Mouse (Mus musculus): ENCODE data around the gene Txndc12.

The Txndc12 gene

DNA sequence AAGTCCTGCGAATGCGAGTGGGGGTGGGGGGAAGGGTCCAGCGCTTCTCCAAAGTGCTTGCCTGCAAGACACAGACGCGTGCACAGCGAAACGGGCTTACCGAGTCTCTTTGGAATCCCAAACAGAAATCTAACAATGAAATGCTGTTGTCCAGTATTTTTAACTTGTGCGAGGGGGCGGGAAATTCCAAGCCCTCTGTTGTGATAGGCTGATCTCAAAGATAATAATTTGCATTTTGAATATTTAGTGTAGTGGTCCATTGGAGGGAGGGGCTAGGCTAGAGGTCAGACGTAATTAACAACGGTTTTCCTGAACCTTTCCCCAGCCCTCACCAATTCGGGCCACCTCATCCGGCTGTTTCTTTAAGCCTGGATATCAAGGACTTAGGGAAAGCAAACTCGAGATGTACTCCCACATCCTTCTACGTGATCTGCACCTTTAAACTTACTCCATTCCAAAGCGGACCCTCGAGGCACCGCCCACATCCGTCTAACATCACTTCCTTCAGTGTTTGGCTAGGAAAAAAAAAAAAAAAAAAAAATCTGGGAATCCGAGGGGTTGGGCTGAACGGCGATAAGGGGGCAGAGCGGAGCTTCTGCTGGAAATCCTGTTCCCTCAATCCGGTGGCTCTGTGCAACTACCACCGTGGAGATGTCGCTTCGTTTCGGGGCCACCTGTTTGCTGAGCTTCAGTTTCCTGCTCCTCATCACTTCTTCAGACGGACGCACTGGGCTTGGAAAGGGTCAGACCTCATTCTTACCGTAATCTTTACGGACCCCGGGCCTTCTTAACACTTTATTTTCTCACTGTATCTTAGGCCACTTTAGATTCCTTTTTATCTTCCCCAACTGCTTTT lies at the start of gene Txndc12:
Gene Txndc12, plus strand, starts transcription at position 487 of the 856 bp plus-strand sequence.
- peak; percentile 62 to 71 for DNase-seq (ENCODE audit: low spot score in 2 of 2)

DNA sequence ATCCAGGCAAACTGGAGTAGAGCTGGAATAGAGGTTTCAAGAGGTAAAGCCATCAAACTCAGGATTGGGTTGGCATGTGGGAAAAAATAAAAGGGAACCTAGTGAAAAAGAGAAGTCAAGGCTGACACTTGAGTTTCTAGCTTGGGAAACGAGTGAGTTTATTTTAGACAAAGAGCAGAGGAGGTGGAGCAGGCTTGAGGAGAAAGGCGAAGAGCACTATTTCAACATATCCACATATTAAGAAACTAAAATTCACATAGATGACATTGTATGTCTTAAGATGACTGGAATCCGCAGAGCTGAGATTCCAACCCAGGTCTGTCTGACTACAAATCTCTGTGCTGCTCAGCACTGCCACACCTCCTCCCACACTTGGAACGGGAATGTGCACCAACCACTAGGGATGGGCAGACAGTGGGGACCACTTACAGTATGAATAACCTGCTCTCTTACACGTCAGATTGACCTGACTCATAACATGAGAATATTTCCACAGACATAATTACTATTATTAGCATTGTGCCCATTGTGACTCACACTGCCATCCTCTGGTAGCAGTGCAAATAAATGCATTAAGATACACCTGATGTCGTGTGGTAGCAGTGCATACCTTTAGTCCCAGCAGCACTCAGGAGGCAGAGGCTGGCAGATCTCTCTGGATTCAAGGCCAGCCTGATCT lies 45.0 kb upstream of the Txndc12 start:
- no peak for DNase-seq (ENCODE audit: low spot score in 2 of 2)

DNA sequence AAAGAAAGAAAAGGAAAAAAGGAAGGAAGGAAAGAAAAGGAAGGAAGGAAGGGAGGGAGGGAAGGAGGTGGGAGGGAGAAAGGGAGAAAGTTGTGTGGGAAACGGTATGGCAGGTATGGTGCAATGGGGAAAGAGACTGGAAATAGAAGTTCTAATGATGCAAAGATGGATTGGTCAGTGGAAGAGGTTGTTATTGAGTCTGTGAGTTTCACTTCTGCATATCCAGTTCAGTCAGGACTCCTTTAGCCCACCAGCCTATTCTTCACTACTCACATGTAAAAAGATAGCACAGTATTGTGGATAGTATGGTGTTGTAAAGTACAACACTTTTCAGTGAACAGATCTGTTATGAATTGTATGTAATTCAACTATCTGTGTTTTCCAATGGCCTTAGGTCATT lies 43.9 kb upstream of the Txndc12 start:
- DNase-seq (ENCODE audit: low spot score in 2 of 2) = no peak

DNA sequence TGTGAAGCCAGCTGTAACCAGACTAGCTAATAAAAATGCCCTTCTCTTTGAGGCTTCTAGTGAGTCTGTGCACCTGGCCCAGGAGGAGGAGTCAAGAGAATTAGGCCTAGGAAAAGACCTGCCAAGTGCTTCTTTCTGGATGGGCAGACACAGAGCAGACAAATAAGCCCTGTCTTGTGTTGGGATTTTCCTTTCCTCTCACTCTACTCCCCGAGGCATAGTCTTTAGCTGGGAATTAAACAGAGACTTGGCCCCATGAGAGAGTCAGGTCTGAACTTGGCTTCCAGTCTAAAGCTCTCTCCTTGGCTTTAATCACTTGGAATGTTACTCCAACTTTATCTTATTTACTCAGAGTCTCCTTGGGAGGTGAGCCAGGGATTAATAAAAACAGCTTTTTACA lies 40.5 kb upstream of the Txndc12 start:
- no peak for DNase-seq (ENCODE audit: low spot score in 2 of 2)

DNA sequence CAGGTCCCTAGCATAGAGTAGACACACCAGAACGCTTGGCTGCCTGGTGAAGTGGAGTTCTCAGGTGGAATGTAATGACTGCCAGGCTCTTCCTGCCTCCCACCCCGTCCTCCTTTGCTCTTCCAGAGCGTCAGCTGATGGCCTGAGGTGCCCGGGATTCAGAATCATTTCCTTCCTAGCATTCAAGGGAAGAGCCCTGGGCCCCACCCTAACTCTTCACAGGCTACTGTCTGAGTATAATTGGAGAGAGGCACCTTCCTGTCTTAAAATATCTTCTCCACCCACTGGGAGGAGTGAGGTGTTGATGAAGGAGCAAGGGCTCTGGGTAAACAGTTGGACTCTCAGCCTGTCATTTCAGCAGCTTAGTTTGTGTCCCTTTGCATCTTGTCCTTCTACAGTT lies 37.7 kb upstream of the Txndc12 start:
- no peak for DNase-seq (ENCODE audit: low spot score in 2 of 2)

DNA sequence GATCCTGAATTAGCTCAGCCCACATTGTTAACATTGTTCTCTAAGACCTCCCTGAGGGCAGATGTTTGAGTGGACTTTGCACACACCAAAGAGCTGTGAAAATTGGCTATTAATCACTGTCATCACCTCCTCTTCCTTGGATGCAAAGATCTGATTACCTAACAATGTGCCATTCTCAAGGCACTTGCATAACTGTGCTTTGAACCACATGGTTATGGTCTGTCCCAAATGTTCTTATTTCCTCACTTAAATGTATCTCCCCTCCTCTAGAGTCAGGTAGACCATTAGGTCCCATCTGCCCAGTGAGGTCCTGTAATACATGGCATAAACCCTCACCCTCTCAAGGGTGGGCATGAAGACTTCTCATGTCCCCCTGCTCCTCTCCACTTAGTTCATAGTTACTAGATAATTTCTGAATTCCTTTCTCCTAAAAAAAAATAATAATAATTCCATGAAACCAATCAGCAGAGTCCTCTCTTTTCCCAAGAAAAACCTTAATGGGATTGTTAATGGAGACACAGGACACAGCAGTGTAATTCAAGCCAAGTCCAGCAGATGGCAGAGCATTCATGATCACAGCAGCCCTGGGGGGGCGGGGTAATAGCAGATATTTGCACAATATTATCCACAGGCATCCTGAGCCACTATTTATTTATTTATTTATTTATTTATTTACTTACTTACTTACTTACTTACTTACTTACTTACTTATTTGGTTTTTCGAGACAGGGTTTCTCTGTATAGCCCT lies 36.1 kb upstream of the Txndc12 start:
- DNase-seq (ENCODE audit: low spot score in 2 of 2) = peak; percentile 62 to 70

DNA sequence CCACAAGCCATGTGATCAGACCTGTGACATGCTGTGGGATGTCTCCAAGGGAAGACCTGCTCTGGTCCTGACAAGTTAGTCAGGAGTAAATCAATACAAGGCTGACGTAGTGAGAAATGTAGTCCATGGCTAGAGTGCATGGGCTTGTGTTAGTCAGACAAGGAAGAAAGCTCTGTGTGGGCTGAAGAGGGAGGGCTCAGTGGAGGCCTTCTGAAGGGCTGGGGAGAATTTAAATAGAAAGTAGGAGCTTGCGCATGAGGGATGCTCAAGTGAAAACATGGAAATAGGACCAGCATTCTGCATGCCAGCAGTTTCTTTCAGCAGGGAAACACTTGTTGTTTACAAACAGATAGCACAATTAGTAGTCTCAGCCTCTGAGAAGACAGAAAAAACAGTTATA lies 30.9 kb upstream of the Txndc12 start:
- DNase-seq (ENCODE audit: low spot score in 2 of 2) = no peak

DNA sequence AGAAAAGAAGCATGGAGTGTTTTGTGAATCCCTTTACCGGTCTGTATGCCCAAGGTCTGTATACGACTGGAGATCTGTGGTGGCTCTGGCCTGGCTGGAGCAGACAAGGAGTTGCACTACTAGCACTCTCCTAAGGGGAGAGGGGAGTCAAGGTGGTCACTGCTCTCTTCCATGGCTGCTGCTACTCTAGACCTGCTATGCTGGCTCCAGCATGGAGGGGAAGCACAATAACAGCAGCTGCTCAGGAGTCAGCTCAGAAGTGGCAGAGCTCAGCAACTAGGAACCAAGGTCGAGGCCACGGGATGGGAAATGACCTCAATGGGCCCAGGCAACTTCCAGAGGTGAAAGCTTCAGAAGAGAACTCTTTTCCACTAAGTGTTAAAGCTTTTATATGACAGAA lies 23.3 kb upstream of the Txndc12 start:
- no peak for DNase-seq (ENCODE audit: low spot score in 2 of 2)

DNA sequence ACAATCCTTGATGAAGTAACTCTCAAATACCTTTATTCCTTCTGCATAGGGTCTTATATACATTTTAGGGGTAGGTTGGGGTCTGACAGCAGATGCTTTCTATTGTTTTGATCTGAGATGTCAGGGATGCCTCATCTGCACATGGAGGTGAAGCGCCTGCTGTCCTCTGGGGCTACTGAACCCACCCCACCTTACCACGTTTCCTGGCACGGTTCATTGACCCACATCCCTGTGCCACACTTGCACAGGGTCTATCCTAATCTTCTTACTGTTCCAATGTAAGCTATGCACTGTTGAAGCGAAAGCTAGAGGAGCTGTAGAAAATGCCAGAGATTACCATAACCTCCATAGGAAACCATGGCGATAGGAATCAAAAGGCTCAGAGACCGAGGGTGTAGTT lies 22.9 kb upstream of the Txndc12 start:
- no peak for DNase-seq (ENCODE audit: low spot score in 2 of 2)

DNA sequence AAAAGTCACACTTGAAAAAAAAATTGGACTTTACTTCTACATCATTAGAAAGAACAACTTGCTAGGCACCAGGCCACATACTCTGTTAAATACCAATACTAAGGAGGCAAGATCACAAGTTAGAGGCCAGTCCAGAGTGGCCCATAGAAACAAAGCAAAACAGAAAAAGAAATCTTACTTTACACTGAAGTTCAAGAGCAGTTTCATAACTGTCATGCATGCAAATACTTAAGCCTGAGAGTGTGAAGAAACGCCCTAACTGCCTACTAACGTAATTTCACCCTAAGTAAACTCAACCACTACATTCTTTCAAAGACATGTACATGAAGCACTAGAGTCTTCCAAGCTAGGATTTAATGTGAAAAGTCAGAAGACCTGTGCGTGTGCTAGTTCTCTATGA lies 8.7 kb upstream of the Txndc12 start:
- no peak for DNase-seq (ENCODE audit: low spot score in 2 of 2)

DNA sequence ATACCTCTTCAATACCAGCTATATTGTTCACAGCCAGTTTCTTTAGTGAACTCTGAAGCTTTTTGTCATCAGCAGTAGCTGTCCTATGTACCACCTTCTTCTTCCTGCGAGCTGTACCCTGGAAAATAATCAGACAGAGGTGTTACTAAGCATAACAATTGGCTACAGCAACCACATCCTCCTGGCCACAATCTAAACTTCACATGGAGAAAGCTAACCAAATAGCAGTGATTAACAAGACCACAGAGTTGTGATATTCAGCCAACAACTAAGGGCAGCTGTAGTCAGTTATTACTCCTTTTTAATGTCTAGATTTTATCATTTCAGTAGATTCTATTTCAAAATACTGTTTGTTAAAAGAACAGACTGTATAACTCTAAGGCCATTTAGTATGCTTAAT lies 8.3 kb upstream of the Txndc12 start:
- no peak for DNase-seq (ENCODE audit: low spot score in 2 of 2)

DNA sequence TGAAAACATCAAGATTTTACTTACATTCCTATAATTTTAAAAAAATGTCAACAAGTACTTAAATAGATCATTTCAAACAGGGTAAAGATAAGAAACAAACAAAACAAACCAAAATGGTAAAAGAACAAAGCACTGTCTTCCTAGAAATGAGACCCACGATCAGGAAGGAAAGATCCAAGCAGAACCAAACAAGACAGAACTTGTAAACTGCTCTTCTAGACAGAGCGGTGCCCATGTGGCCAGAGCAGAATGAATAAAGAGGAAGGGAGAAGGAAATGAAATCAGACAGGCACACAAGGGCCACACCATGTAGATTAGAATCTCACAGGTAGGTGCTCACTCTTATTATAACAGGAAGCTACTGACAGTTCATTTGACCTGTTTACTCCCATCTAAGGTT lies 7.8 kb upstream of the Txndc12 start:
- no peak for DNase-seq (ENCODE audit: low spot score in 2 of 2)

DNA sequence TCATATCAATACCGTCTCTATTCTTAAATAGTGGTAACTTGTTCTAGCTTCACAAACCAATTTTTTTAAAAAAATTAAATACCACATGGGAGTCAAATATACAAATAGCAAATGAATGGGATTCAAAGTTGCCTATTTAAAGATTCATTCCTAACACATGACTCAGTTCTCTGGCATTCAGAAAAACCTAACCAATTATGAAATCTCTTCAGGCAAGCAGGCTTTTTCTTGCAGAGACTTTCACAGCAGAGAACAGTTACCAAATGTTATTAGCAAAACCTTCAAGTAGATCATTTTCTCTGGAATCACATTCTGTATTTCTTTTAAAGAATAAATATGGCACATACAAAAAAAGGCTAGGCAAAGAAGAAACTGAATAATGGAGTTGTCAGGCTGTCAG lies 3.7 kb upstream of the Txndc12 start:
- DNase-seq (ENCODE audit: low spot score in 2 of 2) = no peak

DNA sequence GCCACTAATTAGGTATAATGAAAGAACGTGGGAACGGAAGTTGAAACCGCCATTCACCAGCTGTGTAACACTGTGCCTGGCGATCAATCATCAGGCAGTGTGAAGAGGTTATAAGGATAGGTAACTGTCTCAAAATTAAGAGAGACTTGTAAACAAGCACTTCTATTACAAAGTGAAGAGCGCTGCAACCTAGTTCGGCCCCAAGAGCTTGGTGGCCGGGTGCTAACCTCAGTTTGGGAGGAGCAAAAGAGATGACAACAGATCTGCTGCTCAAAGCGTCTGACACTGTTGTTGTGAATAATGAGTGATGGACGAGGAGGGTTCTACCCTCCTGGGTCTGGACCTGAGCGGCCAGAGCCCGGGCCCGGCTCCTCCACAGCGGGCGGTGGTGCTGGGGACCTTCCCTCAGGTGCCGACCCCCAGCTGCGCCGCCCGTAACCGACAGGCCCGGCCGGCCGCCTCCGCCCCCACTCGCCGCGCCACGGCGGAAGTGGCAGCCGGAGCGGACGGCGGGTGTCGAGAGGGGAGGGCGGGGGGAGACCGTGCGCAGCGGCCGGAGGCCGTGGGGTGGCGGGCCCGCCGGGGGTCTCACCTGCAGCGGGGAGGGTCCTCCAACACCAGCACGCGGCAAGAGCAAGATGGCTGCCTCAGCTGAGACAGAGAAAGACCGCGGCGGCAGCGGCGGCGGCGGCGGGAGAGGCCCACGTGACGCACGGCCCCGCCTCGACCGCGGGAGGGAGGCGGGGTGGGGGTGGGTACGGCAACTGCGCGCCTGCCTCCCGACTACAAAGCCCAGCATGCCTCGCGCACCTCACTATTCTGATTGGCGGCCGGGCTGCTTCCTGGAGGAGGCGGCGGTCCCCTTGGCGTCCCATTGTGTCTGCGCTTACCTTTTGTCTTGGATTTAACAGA lies 1.2 kb upstream of the Txndc12 start, which contains the start of gene Btf3l4:
Gene Btf3l4, minus strand, starts transcription at position 699 of the 912 bp plus-strand sequence.
- DNase-seq (ENCODE audit: low spot score in 2 of 2) = peak; percentile 72 to 74

DNA sequence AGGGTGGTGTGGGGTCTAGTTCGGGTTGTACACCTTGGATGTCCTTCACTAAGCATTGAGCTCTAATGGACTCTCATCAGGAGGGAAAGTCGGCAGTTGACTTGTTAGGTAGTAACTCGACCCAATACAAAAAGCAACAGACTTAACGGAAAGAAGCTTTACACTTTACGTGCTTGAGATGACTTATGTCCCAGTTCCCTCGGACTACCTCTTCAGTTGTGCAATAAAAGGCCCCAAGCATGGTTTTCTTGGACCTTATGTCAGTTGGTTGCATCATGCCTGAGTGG lies 630 bp upstream of the Txndc12 start:
- DNase-seq (ENCODE audit: low spot score in 2 of 2) = no peak

DNA sequence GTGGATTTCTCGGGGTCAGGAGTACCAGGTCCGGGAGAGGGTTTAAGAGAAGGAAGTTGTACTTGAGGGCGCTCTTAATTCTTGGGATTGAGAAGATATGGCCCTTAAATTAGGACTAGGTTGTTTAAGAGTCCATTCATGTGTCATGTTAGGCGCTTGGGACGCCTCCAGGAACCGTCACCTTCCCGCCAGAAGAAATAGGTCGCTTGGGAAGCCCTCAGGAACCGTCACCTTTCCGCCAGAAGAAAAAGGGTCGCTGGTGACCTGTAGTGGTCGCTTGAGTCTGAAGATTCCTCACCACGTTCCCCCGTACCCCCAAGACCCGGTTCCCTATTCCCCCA lies 540 bp downstream of the Txndc12 start:
- no peak for DNase-seq (ENCODE audit: low spot score in 2 of 2)

DNA sequence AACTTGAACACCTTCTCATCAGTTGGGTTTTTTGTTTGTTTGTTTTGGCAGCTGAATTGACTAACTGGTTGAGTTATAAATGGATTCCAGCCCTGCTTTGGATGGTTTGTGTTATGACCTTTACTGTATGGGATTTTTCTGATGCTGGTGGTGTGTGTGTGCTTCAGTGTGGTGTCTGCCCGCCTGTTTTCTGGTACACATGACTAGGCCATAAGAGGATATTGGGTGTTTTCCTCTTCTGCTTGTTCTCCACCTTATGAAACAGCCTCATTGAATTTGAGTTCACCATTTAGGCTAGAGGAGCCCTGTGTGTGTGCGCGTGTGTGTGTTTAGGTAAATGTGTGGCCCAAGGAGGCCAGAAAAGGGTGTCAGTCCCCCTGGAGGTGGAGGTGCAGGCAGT lies 1.1 kb downstream of the Txndc12 start:
- no peak for DNase-seq (ENCODE audit: low spot score in 2 of 2)

DNA sequence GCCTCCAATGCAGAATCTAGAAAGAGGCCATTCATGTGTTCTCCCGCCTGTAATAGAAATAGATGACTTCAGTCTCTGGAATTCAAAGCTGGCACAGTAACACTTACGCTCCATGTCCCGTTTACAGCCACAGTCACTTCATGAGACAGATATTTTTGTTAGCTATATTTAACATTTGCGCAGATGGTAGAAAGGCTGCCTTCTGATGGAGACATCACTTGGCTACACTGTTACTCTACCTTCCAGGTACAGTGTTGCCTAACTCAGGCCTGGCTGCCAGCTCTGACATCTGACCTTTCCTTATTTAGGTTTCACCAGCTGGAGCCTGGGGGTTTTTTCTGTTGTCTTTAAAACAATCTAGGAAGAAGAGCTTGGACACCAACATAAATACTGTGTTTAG lies 3.6 kb downstream of the Txndc12 start:
- DNase-seq (ENCODE audit: low spot score in 2 of 2) = no peak

DNA sequence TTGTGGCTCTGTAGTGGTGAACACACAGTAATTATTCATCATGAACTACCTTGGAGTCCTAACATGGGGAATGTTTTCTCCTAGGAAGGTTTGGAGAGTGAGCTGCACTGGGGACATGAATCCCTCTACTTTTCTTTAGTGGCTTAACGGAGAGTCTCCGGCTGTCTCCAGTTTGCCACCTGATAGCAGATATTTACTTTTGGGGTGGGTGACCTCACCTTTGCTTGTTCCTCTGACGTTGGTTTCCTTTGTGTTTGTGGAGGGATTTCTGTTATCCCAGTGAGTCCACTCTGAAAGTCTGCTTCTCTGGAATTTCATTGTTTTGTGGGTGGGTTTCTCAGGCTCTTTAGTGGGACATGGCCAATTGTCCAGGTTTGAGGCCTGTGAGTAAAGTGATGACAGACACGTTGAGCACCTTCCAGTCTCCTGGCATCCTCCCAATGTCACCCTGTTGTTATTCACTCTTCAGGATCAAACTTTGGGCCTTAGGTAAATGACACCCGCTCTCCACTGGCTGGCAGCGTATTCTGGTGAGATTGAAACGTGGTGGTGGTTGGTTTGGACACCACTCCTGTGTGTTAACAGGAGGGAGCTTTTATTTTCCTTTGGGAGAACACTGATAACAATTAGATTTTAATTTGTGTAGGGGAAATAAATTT lies 7.6 kb downstream of the Txndc12 start:
- no peak for DNase-seq (ENCODE audit: low spot score in 2 of 2)

DNA sequence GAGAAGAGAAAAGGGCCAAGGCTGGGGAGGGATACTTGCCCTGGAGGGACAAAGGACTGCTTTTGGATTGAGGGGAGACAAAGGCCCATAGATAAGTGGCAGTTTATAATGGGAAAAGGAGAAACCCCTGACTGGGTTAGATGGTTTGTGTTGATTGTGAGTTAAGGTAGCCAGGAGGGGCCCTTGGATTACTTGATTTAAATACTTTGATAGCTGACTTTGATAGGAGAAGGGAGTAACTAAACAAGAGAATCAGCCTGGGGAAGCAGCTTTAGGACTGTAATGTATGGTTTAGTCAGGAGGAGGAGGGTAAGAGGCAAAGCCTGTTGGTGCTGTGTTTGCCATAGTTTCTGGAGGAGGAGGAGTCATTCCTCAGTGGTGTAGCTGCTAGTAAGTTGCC lies 8.9 kb downstream of the Txndc12 start:
- no peak for DNase-seq (ENCODE audit: low spot score in 2 of 2)

DNA sequence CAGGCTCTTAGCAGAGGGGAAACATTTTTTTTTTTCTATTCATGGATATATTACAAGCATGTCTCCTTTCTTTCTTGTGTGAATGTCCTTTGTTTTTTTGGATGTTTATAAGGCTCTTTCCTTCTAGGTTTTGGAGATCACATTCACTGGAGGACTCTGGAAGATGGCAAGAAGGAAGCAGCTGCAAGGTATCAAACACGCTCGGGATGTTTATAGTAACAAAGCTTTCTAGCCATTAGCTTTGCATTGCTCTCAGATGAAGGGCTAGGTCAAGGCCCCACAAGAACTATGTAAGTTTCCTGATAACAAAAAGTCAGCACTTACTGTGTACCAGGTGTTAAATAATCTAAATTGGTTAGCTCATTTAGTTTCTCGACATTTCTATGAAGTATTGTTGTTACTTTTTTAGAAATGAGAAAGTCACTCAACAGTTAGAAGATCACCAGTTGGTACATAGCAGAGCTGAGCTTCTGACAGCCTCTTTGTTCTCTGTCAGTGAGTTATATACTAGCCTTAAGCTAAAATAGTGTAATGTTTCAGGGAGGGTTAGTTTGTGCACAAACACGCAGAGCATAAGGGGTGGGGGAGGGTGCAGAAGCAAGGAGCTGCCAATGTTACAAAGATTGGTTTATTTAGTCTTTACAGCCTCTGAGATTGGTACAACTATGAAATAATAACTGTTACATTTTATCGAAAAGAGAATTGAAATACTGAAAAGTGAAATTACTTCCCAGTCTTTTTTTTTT lies 11.6 kb downstream of the Txndc12 start:
- DNase-seq (ENCODE audit: low spot score in 2 of 2) = no peak

All from frontal cortex, postnatal 25 days (tissue).